Mouse (Mus musculus): ENCODE data around the gene Fndc11. TPM values are rescaled to one million over a fixed set of nuclear protein-coding genes. Genes with fewer than 3 reads are reported as not detected.
A peak's percentile ranks its signal among the peaks of the same experiment; 100 is the strongest.

The Fndc11 gene
- polyA plus RNA-seq, 1 experiment from 2014 or later, result 0.23 TPM

GRCm38 (mm10) chr2:181239261-181239660 lies 19.4 kb downstream of the Fndc11 start:
- H3K9ac ChIP-seq, result no peak overlapping the region

GRCm38 (mm10) chr2:181240806-181241440 lies 21.1 kb downstream of the Fndc11 start:
- ATAC-seq (ENCODE audit: insufficient number of reproducible peaks, low FRiP score, low TSS enrichment, low read depth), result no peak
- no peaks in the 10 kb centered on the region for H3K27me3 ChIP-seq
- no peak overlapping the region for H3K9ac ChIP-seq
- H3K9me3 ChIP-seq (replicated peaks), result no peaks in the 10 kb centered on the region
- H3K36me3 ChIP-seq, result 0 out of 2 replicates have a peak, but pooled peaks cover 3% of the 10 kb centered on the region
- H3K4me2 ChIP-seq (replicated peaks), result peak overlapping the region; percentile 59
- H3K27ac ChIP-seq (replicated peaks), result no peak overlapping the region
- H3K4me3 ChIP-seq (replicated peaks), result peak overlapping the region; percentile 48; the same call in 1 of the 2 replicates
- peaks cover 10% of the 10 kb centered on the region for H3K4me1 ChIP-seq
- 90% methylated on average over 13 of the region's 13 CpGs for WGBS

More at GRCm38 (mm10) chr2:181239261-181239660, 19.4 kb downstream of the Fndc11 start:
- no peak for ATAC-seq (ENCODE audit: insufficient number of reproducible peaks, low FRiP score, low TSS enrichment, low read depth)
- Histone ChIP-seq H3K27ac (replicated peaks) (no peak overlapping the region), H3K4me3 (replicated peaks) (no peak overlapping the region), H3K4me2 (replicated peaks) (no peak overlapping the region), H3K9me3 (replicated peaks) (no peaks in the 10 kb centered on the region), H3K27me3 (no peaks in the 10 kb centered on the region), H3K36me3 (0 out of 2 replicates have a peak, but pooled peaks cover 3% of the 10 kb centered on the region), H3K4me1 (peaks cover 10% of the 10 kb centered on the region)
- 91% methylated on average over 9 of the region's 9 CpGs for WGBS

- Histone ChIP-seq H3K27ac (replicated peaks) (no peak within 1 kb of the TSS), H3K9ac (peak within 1 kb of the TSS; percentile 31), H3K36me3 (0 out of 2 replicates have a peak, but pooled peaks cover 3% of the 10 kb centered on the region), H3K9me3 (replicated peaks) (no peaks in the 10 kb centered on the region), H3K4me2 (replicated peaks) (peak within 1 kb of the TSS; percentile 59), H3K4me3 (replicated peaks) (peak within 1 kb of the TSS; percentile 48), H3K27me3 (no peaks in the 10 kb centered on the region), H3K4me1 (peaks cover 10% of the 10 kb centered on the region)
- ATAC-seq (ENCODE audit: insufficient number of reproducible peaks, low FRiP score, low TSS enrichment, low read depth), result peak; percentile 71
- 3% methylated on average over 16 of the region's 16 CpGs for WGBS
Observed at GRCm38 (mm10) chr2:181241602-181242313, 21.9 kb downstream of the Fndc11 start, which contains the start of gene Helz2. Gene Helz2 (minus strand): TSS chr2:181242027.

- ATAC-seq (ENCODE audit: insufficient number of reproducible peaks, low FRiP score, low TSS enrichment, low read depth), result no peak
- no peaks in the 10 kb centered on the region for H3K9me3 ChIP-seq (replicated peaks)
- H3K27me3 ChIP-seq, result no peaks in the 10 kb centered on the region
- H3K9ac ChIP-seq, result no peak overlapping the region
- peak overlapping the region; percentile 59 for H3K4me2 ChIP-seq (replicated peaks)
- 0 out of 2 replicates have a peak, but pooled peaks cover 3% of the 10 kb centered on the region for H3K36me3 ChIP-seq
- no peak overlapping the region for H3K27ac ChIP-seq (replicated peaks)
- H3K4me1 ChIP-seq, result peaks cover 10% of the 10 kb centered on the region
- WGBS, result 44% methylated on average over 3 of the region's 3 CpGs
- peak overlapping the region; percentile 48 for H3K4me3 ChIP-seq (replicated peaks)
Observed at GRCm38 (mm10) chr2:181242314-181242665, 22.5 kb downstream of the Fndc11 start.

GRCm38 (mm10) chr2:181243706-181244394 lies 24.0 kb downstream of the Fndc11 start:
- Histone ChIP-seq H3K4me1 (peaks cover 10% of the 10 kb centered on the region), H3K27me3 (no peaks in the 10 kb centered on the region), H3K4me2 (replicated peaks) (no peak overlapping the region), H3K27ac (replicated peaks) (no peak overlapping the region), H3K9ac (no peak overlapping the region), H3K9me3 (replicated peaks) (no peaks in the 10 kb centered on the region), H3K36me3 (no peaks in the 10 kb centered on the region), H3K4me3 (replicated peaks) (no peak overlapping the region)
- ATAC-seq (ENCODE audit: insufficient number of reproducible peaks, low FRiP score, low TSS enrichment, low read depth), result no peak
- WGBS, result 32% methylated on average over 11 of the region's 11 CpGs

- Histone ChIP-seq H3K9me3 (replicated peaks) (no peaks in the 10 kb centered on the region), H3K27ac (replicated peaks) (no peak overlapping the region), H3K4me1 (peaks cover 10% of the 10 kb centered on the region), H3K9ac (no peak overlapping the region), H3K4me2 (replicated peaks) (no peak overlapping the region), H3K27me3 (no peaks in the 10 kb centered on the region), H3K4me3 (replicated peaks) (no peak overlapping the region), H3K36me3 (peaks cover 3% of the 10 kb centered on the region; the same call in 1 of the 2 replicates)
- WGBS, result 24% methylated on average over 2 of the region's 2 CpGs
- no peak for ATAC-seq (ENCODE audit: insufficient number of reproducible peaks, low FRiP score, low TSS enrichment, low read depth)
Observed at GRCm38 (mm10) chr2:181245031-181245430, 25.2 kb downstream of the Fndc11 start.

- no peak for ATAC-seq (ENCODE audit: insufficient number of reproducible peaks, low FRiP score, low TSS enrichment, low read depth)
- no peaks in the 10 kb centered on the region for H3K4me1 ChIP-seq
- 80% methylated on average over 10 of the region's 10 CpGs for WGBS
- H3K36me3 ChIP-seq, result peaks cover 34% of the 10 kb centered on the region
- no peak overlapping the region for H3K4me2 ChIP-seq (replicated peaks)
- H3K4me3 ChIP-seq (replicated peaks), result no peak overlapping the region
- H3K27me3 ChIP-seq, result no peaks in the 10 kb centered on the region
- no peak overlapping the region for H3K27ac ChIP-seq (replicated peaks)
- H3K9ac ChIP-seq, result no peak overlapping the region
- no peaks in the 10 kb centered on the region for H3K9me3 ChIP-seq (replicated peaks)
Observed at GRCm38 (mm10) chr2:181249217-181249616, 29.4 kb downstream of the Fndc11 start.

- WGBS, result 82% methylated on average over 1 of the region's 1 CpGs
- H3K9ac ChIP-seq, result no peak overlapping the region
- H3K27me3 ChIP-seq, result no peaks in the 10 kb centered on the region
- H3K27ac ChIP-seq (replicated peaks), result no peak overlapping the region
- peaks cover 57% of the 10 kb centered on the region for H3K36me3 ChIP-seq
- H3K4me2 ChIP-seq (replicated peaks), result no peak overlapping the region
- no peak overlapping the region for H3K4me3 ChIP-seq (replicated peaks)
- H3K4me1 ChIP-seq, result no peaks in the 10 kb centered on the region
- no peak for ATAC-seq (ENCODE audit: insufficient number of reproducible peaks, low FRiP score, low TSS enrichment, low read depth)
- H3K9me3 ChIP-seq (replicated peaks), result no peaks in the 10 kb centered on the region
Observed at GRCm38 (mm10) chr2:181251841-181252240, 32.0 kb downstream of the Fndc11 start.

- H3K27me3 ChIP-seq, result no peaks in the 10 kb centered on the region
- no peak overlapping the region for H3K27ac ChIP-seq (replicated peaks)
- H3K4me1 ChIP-seq, result no peaks in the 10 kb centered on the region
- 82% methylated on average over 1 of the region's 1 CpGs for WGBS
- no peak for ATAC-seq (ENCODE audit: insufficient number of reproducible peaks, low FRiP score, low TSS enrichment, low read depth)
- peaks cover 71% of the 10 kb centered on the region for H3K36me3 ChIP-seq
- H3K4me2 ChIP-seq (replicated peaks), result no peak overlapping the region
- H3K9me3 ChIP-seq (replicated peaks), result no peaks in the 10 kb centered on the region
- H3K9ac ChIP-seq, result no peak overlapping the region
- no peak overlapping the region for H3K4me3 ChIP-seq (replicated peaks)
Observed at GRCm38 (mm10) chr2:181253248-181253647, 33.4 kb downstream of the Fndc11 start.

- Histone ChIP-seq H3K9ac (no peak overlapping the region), H3K4me1 (no peaks in the 10 kb centered on the region), H3K36me3 (peaks cover 67% of the 10 kb centered on the region), H3K27ac (replicated peaks) (no peak overlapping the region), H3K9me3 (replicated peaks) (no peaks in the 10 kb centered on the region), H3K27me3 (no peaks in the 10 kb centered on the region), H3K4me2 (replicated peaks) (no peak overlapping the region), H3K4me3 (replicated peaks) (no peak overlapping the region)
- WGBS, result 95% methylated on average over 2 of the region's 2 CpGs
- ATAC-seq (ENCODE audit: insufficient number of reproducible peaks, low FRiP score, low TSS enrichment, low read depth), result no peak
Observed at GRCm38 (mm10) chr2:181266839-181267238, 47.0 kb downstream of the Fndc11 start.

- no peak for ATAC-seq (ENCODE audit: insufficient number of reproducible peaks, low FRiP score, low TSS enrichment, low read depth)
- H3K9me3 ChIP-seq (replicated peaks), result no peaks in the 10 kb centered on the region
Observed at GRCm38 (mm10) chr2:181272092-181272491, 52.3 kb downstream of the Fndc11 start.

More at GRCm38 (mm10) chr2:181272092-181272491, 52.3 kb downstream of the Fndc11 start:
- no peaks in the 10 kb centered on the region for H3K27me3 ChIP-seq
- H3K9ac ChIP-seq, result no peak overlapping the region
- no peak overlapping the region for H3K27ac ChIP-seq (replicated peaks)
- 85% methylated on average over 2 of the region's 2 CpGs for WGBS
- H3K36me3 ChIP-seq, result peaks cover 52% of the 10 kb centered on the region
- no peaks in the 10 kb centered on the region for H3K4me1 ChIP-seq
- no peak overlapping the region for H3K4me3 ChIP-seq (replicated peaks)
- H3K4me2 ChIP-seq (replicated peaks), result no peak overlapping the region
